Mouse (Mus musculus) midbrain, embryonic 14.5 days (tissue): ENCODE measurements around the gene Snph. TPM values are rescaled to one million over a fixed set of nuclear protein-coding genes. Genes with fewer than 3 reads are reported as not detected.
A peak's percentile ranks its signal among the peaks of the same experiment; 100 is the strongest.

Source experiments
- ATAC-seq: fragments of 200-750 bp; cut with Nextera tagmentation; 2 replicates; pipeline ENCODE4 v1.8.0; 2017; ENCODE audit warnings: moderate number of reproducible peaks, moderate library complexity; ENCODE audit not compliant: low FRiP score, low TSS enrichment
- DNase-seq: peaks from one replicate; pipeline ENCODE4 v3.0.0-alpha.2; 2015
- H3K27ac ChIP-seq: fragments of 300-500 bp; sonication (generic); replicated peaks from 2 replicates; pipeline ENCODE4 v1.5.1; 2014; ENCODE audit warnings: mild to moderate bottlenecking, low read depth, low read length, moderate library complexity
- H3K27me3 ChIP-seq: fragments of 300-500 bp; sonication (generic); 2 replicates; pipeline ENCODE4 v1.6.1; 2014; ENCODE audit warnings: low read length, control low read depth, mixed read lengths; ENCODE audit not compliant: control insufficient read depth, insufficient read depth
- H3K36me3 ChIP-seq: fragments of 300-500 bp; sonication (generic); 2 replicates; pipeline ENCODE4 v1.6.1; 2014; ENCODE audit warnings: low read length, control low read depth; ENCODE audit not compliant: control insufficient read depth, insufficient read depth
- H3K4me1 ChIP-seq: fragments of 300-500 bp; sonication (generic); 2 replicates; pipeline ENCODE4 v1.6.1; 2014; ENCODE audit warnings: mild to moderate bottlenecking, antibody characterized with exemption, low read length, control low read depth; ENCODE audit not compliant: control insufficient read depth, insufficient read depth
- H3K4me2 ChIP-seq: fragments of 300-500 bp; sonication (generic); 2 replicates; pipeline ENCODE4 v1.6.1; 2014; ENCODE audit warnings: mild to moderate bottlenecking, low read length, moderate library complexity
- H3K4me3 ChIP-seq: fragments of 300-500 bp; sonication (generic); replicated peaks from 2 replicates; pipeline ENCODE4 v1.5.1; 2014; ENCODE audit warnings: low read depth, low read length
- H3K9ac ChIP-seq: fragments of 300-500 bp; sonication (generic); replicated peaks from 2 replicates; pipeline ENCODE4 v1.6.1; 2014; ENCODE audit warnings: mild to moderate bottlenecking, low read length, moderate library complexity
- H3K9me3 ChIP-seq: fragments of 300-500 bp; sonication (generic); 2 replicates; pipeline ENCODE4 v1.6.1; 2016; ENCODE audit warnings: low read length, control low read depth, mixed read lengths; ENCODE audit not compliant: control insufficient read depth
- WGBS: fragments of 180-500 bp; shearing (Covaris S2); extraction: QIAGEN DNeasy Blood & Tissue Kit; methylation state at CpG from one replicate; pipeline ENCODE4 v1.1.7; 2014; 5-methylcytosine and 5-hydroxymethylcytosine counted together
- polyA plus RNA-seq: library from polyadenylated mRNA; unstranded; fragments of >200 nt; fragmentation: Nextera tagmentation; extraction: Ambion mirVana; gene quantifications from 2 replicates; pipeline ENCODE4 v1.2.1, GENCODE M21; 2014

The Snph gene
- polyA plus RNA-seq: 17.2 and 18.3 TPM in 2 replicates

GRCm38 (mm10) chr2:151632159-151632814, at the start of gene Snph:
Snph (minus strand) TSS chr2:151632593.
- Histone ChIP-seq H3K9ac (peak within 1 kb of the TSS; percentile 64), H3K27me3 (peaks cover 5% of the 10 kb centered on the region; the same call in 1 of the 2 replicates), H3K4me1 (peaks cover 9% of the 10 kb centered on the region), H3K36me3 (no peaks in the 10 kb centered on the region), H3K9me3 (no peaks in the 10 kb centered on the region), H3K4me2 (peak within 1 kb of the TSS; percentile 72), H3K27ac (peak within 1 kb of the TSS; percentile 94), H3K4me3 (peak within 1 kb of the TSS; percentile 75)
- peak; percentile 88 for DNase-seq
- peak; percentile 87 for ATAC-seq
- WGBS: under 1% methylated on average over 47 of the region's 47 CpGs

- no peaks in the 10 kb centered on the region for H3K27me3 ChIP-seq
- H3K27ac ChIP-seq: no peak overlapping the region
- DNase-seq (peak; percentile 54), ATAC-seq (no peak)
- H3K4me3 ChIP-seq: no peak overlapping the region
- no peak overlapping the region for H3K9ac ChIP-seq
- H3K9me3 ChIP-seq: no peaks in the 10 kb centered on the region
- WGBS: 51% methylated on average over 2 of the region's 2 CpGs
- no peaks in the 10 kb centered on the region for H3K36me3 ChIP-seq
- no peaks in the 10 kb centered on the region for H3K4me1 ChIP-seq
- H3K4me2 ChIP-seq: no peak overlapping the region
Measured at GRCm38 (mm10) chr2:151676234-151676633, 43.8 kb upstream of the Snph start.

GRCm38 (mm10) chr2:151670968-151671329, 38.6 kb upstream of the Snph start:
- H3K9ac ChIP-seq: no peak overlapping the region
- H3K4me3 ChIP-seq: no peak overlapping the region
- H3K9me3 ChIP-seq: no peaks in the 10 kb centered on the region
- ATAC-seq (no peak), DNase-seq (no peak)
- no peaks in the 10 kb centered on the region for H3K27me3 ChIP-seq
- no peak overlapping the region for H3K4me2 ChIP-seq
- H3K27ac ChIP-seq: no peak overlapping the region
- 71% methylated on average over 1 of the region's 1 CpGs for WGBS
- no peaks in the 10 kb centered on the region for H3K36me3 ChIP-seq
- no peaks in the 10 kb centered on the region for H3K4me1 ChIP-seq

DNA sequence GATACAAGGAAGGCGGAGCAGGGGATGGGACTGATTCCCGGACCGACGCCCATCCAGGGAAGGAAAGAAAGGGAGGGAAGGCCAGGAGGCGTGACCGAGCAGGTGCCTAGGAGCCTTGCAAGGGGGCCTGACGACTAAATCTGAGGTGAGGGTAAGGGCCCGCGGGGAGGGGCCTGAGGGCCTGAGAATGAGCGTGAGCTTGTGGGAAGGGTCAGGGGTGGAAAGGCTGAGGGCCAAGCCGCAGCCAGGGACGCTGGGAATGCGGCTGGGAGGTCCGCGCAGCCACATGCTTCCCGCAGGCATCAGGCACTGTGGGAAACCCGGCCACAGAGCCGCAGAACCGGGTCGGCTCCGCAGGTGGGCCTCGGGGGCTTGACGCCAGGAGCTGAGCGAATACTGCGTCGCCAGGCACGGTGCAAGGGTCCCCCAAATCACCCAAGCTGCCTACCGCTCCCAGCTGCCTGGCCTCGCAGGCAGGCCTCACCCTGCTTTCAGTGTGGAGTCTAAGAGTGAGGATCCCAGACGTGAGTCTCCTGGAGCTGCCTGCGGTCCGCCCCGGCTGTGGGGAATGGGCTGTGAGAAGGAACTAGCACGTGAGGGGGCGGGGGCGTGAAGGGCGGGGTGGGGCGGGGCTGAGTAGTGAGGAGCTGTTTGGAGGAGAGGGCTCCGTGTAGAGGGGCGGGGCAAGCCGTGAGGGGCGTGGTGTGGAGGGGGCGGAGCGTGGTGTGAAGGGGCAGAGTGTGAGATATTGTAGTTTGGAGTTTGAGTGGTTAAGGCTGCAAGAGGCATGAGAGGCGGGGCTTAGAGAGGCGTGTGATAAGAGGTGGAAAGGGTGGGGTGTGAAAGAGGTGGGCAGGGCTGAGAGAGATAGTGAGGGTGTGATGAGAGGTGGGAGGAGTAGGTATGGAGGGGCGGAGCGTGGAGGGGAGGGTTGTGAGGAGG, 37.9 kb upstream of the Snph start:
- peak; percentile 63 for ATAC-seq
- Histone ChIP-seq H3K4me2 (peak overlapping the region; percentile 41), H3K36me3 (no peaks in the 10 kb centered on the region), H3K9ac (no peak overlapping the region), H3K9me3 (no peaks in the 10 kb centered on the region), H3K4me3 (peak overlapping the region; percentile 4; the same call in 1 of the 2 replicates), H3K27me3 (no peaks in the 10 kb centered on the region), H3K4me1 (no peaks in the 10 kb centered on the region), H3K27ac (no peak overlapping the region)
- WGBS: 35% methylated on average over 48 of the region's 48 CpGs
- no peak for DNase-seq

- DNase-seq (no peak), ATAC-seq (no peak)
- no peaks in the 10 kb centered on the region for H3K9me3 ChIP-seq
- no peak within 1 kb of the TSS for H3K27ac ChIP-seq
- H3K4me2 ChIP-seq: no peak within 1 kb of the TSS
- H3K27me3 ChIP-seq: no peaks in the 10 kb centered on the region
- WGBS: 76% methylated on average over 3 of the region's 3 CpGs
- no peaks in the 10 kb centered on the region for H3K4me1 ChIP-seq
- no peak within 1 kb of the TSS for H3K4me3 ChIP-seq
- no peak within 1 kb of the TSS for H3K9ac ChIP-seq
- H3K36me3 ChIP-seq: no peaks in the 10 kb centered on the region
Measured at GRCm38 (mm10) chr2:151668433-151668832, 36.0 kb upstream of the Snph start, which contains the start of gene Rad21l. Rad21l (minus strand) TSS chr2:151668533.

DNA sequence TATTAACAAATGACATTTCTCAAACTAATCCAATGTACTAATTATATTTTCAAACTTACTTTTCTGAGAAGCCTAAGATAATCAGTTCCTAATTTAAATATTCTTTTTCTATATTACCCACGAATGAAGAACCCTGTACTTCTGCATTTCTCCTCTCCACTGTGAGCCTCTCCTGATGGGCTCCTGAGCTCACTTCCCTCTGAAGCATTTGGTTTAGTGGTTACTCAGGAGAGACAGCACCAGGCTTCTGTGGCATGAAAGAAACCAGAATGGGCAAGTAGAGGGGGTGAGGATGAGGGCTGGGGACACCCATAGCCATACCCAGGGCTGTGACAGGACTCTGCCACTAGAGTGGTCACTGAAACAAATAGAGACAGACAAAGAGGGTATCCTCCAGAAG, 19.7 kb upstream of the Snph start:
- no peak overlapping the region for H3K4me3 ChIP-seq
- no peaks in the 10 kb centered on the region for H3K27me3 ChIP-seq
- no peak overlapping the region for H3K27ac ChIP-seq
- DNase-seq (no peak), ATAC-seq (no peak)
- H3K4me1 ChIP-seq: no peaks in the 10 kb centered on the region
- no peak overlapping the region for H3K9ac ChIP-seq
- WGBS: 82% methylated on average over 1 of the region's 1 CpGs
- no peaks in the 10 kb centered on the region for H3K36me3 ChIP-seq
- H3K4me2 ChIP-seq: no peak overlapping the region
- H3K9me3 ChIP-seq: no peaks in the 10 kb centered on the region

DNA sequence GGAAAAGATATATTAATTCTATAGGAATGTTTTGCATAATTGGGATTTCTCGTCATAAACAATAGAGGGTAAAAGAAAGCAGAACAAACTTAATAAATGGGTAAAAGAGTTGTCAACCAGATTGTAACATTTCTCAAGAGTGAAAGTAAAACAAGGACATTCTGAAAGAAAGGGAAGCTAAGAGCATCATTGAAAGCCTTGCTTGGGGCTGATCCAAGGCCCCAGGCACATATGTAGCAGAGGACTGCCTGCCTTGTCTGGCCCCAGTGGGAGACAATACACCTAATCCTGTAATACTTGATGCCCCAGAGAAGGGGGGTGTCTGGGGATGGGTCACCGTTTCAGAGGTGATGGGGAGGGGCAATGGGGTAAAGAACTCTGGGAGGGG, 3.6 kb upstream of the Snph start:
- Histone ChIP-seq H3K27ac (no peak overlapping the region), H3K4me1 (peaks cover 4% of the 10 kb centered on the region), H3K9me3 (no peaks in the 10 kb centered on the region), H3K27me3 (peaks cover 5% of the 10 kb centered on the region; the same call in 1 of the 2 replicates), H3K9ac (no peak overlapping the region), H3K4me3 (no peak overlapping the region), H3K4me2 (no peak overlapping the region), H3K36me3 (no peaks in the 10 kb centered on the region)
- ATAC-seq (no peak), DNase-seq (no peak)
- 52% methylated on average over 2 of the region's 2 CpGs for WGBS

GRCm38 (mm10) chr2:151635362-151636014, 3.1 kb upstream of the Snph start:
- ATAC-seq (no peak), DNase-seq (peak; percentile 11)
- Histone ChIP-seq H3K36me3 (no peaks in the 10 kb centered on the region), H3K27me3 (peaks cover 5% of the 10 kb centered on the region; the same call in 1 of the 2 replicates), H3K9ac (no peak overlapping the region), H3K27ac (no peak overlapping the region), H3K9me3 (no peaks in the 10 kb centered on the region), H3K4me2 (no peak overlapping the region), H3K4me1 (peaks cover 9% of the 10 kb centered on the region), H3K4me3 (no peak overlapping the region)
- WGBS: 74% methylated on average over 9 of the region's 9 CpGs
